In the genomic region with DNA sequence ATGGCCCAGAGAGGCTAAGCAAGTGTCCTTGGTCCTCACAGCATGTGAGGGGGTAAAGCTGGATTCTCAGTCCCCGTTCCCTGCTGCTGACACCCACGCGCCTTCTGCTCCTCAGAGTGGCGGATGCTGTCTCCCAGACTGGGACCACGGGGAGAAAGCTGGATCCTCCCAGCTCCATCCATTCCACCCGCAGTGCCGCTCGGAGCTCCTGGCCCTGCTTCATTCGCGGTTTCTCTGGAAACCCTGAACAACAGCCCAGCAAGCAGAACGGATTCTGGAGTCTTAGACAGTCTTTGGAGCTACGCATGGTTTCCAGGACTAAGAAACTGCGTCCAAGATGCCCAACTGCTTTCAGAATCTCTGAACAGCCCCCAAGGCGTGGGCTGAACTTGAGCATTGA, we compare ENCODE assay signal across 8 mouse cellular contexts.
A peak's percentile ranks its signal among the peaks of the same experiment; 100 is the strongest.
DNase-seq lines count a peak whose midpoint lies in the region; ATAC-seq and TF ChIP-seq lines count a peak whose summit lies in the region.

No protein-coding gene starts in this region.

- no peak overlapping the region for H3K9ac ChIP-seq in forebrain, embryonic 11.5 days (ENCODE audit: low read length)
- H3K9ac ChIP-seq in hindbrain, embryonic 14.5 days = no peak overlapping the region
- no peak overlapping the region for H3K9ac ChIP-seq in limb, embryonic 15.5 days

- no peak for DNase-seq in forebrain, embryonic 10.5 days (ENCODE audit: extremely low spot score, low spot score)
- no peak for DNase-seq in forebrain, embryonic 11.5 days (ENCODE audit: low spot score)
- DNase-seq in hindbrain, embryonic 14.5 days (ENCODE audit: low spot score) = no peak
- DNase-seq in liver = no peak
- no peak for DNase-seq in spleen, postnatal 4 days (ENCODE audit: low spot score in 2 of 2)

- H3K27me3 ChIP-seq in forebrain, embryonic 10.5 days (ENCODE audit: poor library complexity, severe bottlenecking) = peaks cover 32% of the 10 kb centered on the region
- no peaks in the 10 kb centered on the region for H3K27me3 ChIP-seq in forebrain, embryonic 11.5 days (ENCODE audit: control insufficient read depth, insufficient read depth, low read length)
- no peaks in the 10 kb centered on the region for H3K27me3 ChIP-seq in hindbrain, embryonic 14.5 days (ENCODE audit: control insufficient read depth, insufficient read depth, low read length)
- no peaks in the 10 kb centered on the region for H3K27me3 ChIP-seq in limb, embryonic 15.5 days

- WGBS in forebrain, embryonic 10.5 days = 73% methylated on average over 14 of the region's 14 CpGs
- 76% methylated on average over 14 of the region's 14 CpGs for WGBS in forebrain, embryonic 11.5 days
- WGBS in hindbrain, embryonic 14.5 days = 43% methylated on average over 14 of the region's 14 CpGs
- 66% methylated on average over 14 of the region's 14 CpGs for WGBS in limb, embryonic 15.5 days

- no peak for TF ChIP-seq CTCF in cortical plate, adult 2 months (IDR thresholded peaks at IDR 0.05; ENCODE audit: extremely low read depth, insufficient read depth, low read length)

- peaks cover 96% of the 10 kb centered on the region for H3K4me1 ChIP-seq in forebrain, embryonic 10.5 days
- peaks cover 19% of the 10 kb centered on the region for H3K4me1 ChIP-seq in forebrain, embryonic 11.5 days (replicated peaks; ENCODE audit: control insufficient read depth, insufficient read depth, low read length)
- peaks cover 24% of the 10 kb centered on the region for H3K4me1 ChIP-seq in cortical plate, adult 2 months (ENCODE audit: control insufficient read depth, insufficient read depth, low read length)
- H3K4me1 ChIP-seq in hindbrain, embryonic 14.5 days (replicated peaks; ENCODE audit: control insufficient read depth, insufficient read depth, low read length) = peaks cover 41% of the 10 kb centered on the region
- peaks cover 25% of the 10 kb centered on the region for H3K4me1 ChIP-seq in limb, embryonic 15.5 days

- peak overlapping the region; percentile 57; the same call in 1 of the 2 replicates for H3K27ac ChIP-seq in forebrain, embryonic 10.5 days
- H3K27ac ChIP-seq in forebrain, embryonic 11.5 days (ENCODE audit: low read depth, low read length) = no peak overlapping the region
- H3K27ac ChIP-seq in cortical plate, adult 2 months (ENCODE audit: insufficient read depth, low read length) = peak overlapping the region; percentile 33
- H3K27ac ChIP-seq in hindbrain, embryonic 14.5 days = peak overlapping the region; percentile 69
- H3K27ac ChIP-seq in limb, embryonic 15.5 days = peak overlapping the region; percentile 5; the same call in 1 of the 2 replicates

- no peak for TF ChIP-seq POLR2A in cortical plate, adult 2 months (IDR thresholded peaks at IDR 0.05; ENCODE audit: extremely low read depth, insufficient read depth, low read length)

- H3K4me3 ChIP-seq in forebrain, embryonic 10.5 days = no peak overlapping the region
- no peak overlapping the region for H3K4me3 ChIP-seq in forebrain, embryonic 11.5 days (ENCODE audit: low read depth, low read length)
- H3K4me3 ChIP-seq in cortical plate, adult 2 months (ENCODE audit: insufficient read depth, low read length) = no peak overlapping the region
- H3K4me3 ChIP-seq in hindbrain, embryonic 14.5 days (replicated peaks; ENCODE audit: low read length) = no peak overlapping the region
- no peak overlapping the region for H3K4me3 ChIP-seq in limb, embryonic 15.5 days

- H3K4me2 ChIP-seq in forebrain, embryonic 11.5 days (ENCODE audit: low read depth, low read length, severe bottlenecking) = no peak overlapping the region
- no peak overlapping the region; the same call in 1 of the 2 replicates for H3K4me2 ChIP-seq in hindbrain, embryonic 14.5 days (replicated peaks)
- H3K4me2 ChIP-seq in limb, embryonic 15.5 days = no peak overlapping the region

- no peaks in the 10 kb centered on the region for H3K9me3 ChIP-seq in forebrain, embryonic 10.5 days
- no peaks in the 10 kb centered on the region for H3K9me3 ChIP-seq in forebrain, embryonic 11.5 days (ENCODE audit: control insufficient read depth, low read length)
- no peaks in the 10 kb centered on the region for H3K9me3 ChIP-seq in hindbrain, embryonic 14.5 days (ENCODE audit: control insufficient read depth, low read length)
- H3K9me3 ChIP-seq in limb, embryonic 15.5 days = no peaks in the 10 kb centered on the region

- no peak for ATAC-seq in forebrain, embryonic 11.5 days (replicated peaks; ENCODE audit: low FRiP score)
- no peak for ATAC-seq in hindbrain, embryonic 14.5 days (ENCODE audit: low FRiP score)
- no peak for ATAC-seq in limb, embryonic 15.5 days (ENCODE audit: insufficient number of reproducible peaks, low FRiP score, low TSS enrichment, low read depth)
- ATAC-seq in megakaryocyte-erythroid progenitor cell, adult 5-6 weeks (replicated peaks; ENCODE audit: low FRiP score, low TSS enrichment, poor library complexity, severe bottlenecking) = no peak

- peaks cover 20% of the 10 kb centered on the region for H3K36me3 ChIP-seq in forebrain, embryonic 10.5 days (replicated peaks)
- H3K36me3 ChIP-seq in forebrain, embryonic 11.5 days (ENCODE audit: control insufficient read depth, insufficient read depth, low read length) = no peaks in the 10 kb centered on the region
- H3K36me3 ChIP-seq in hindbrain, embryonic 14.5 days (replicated peaks; ENCODE audit: control insufficient read depth, insufficient read depth) = no peaks in the 10 kb centered on the region
- no peaks in the 10 kb centered on the region for H3K36me3 ChIP-seq in limb, embryonic 15.5 days
